Mouse (Mus musculus) kidney, postnatal 10 days (tissue): ENCODE data around the gene Ino80d.
A peak's percentile ranks its signal among the peaks of the same experiment; 100 is the strongest.
"Not testable (repeated sequence)": the region's sequence is repeated elsewhere in the genome, so short reads cannot be mapped to it uniquely, and the experiment has no call there.

Experiments used
- DNase-seq: peaks from one replicate; pipeline ENCODE4 v3.0.0; 2021; ENCODE audit warnings: mixed read lengths

Gene Ino80d

DNA sequence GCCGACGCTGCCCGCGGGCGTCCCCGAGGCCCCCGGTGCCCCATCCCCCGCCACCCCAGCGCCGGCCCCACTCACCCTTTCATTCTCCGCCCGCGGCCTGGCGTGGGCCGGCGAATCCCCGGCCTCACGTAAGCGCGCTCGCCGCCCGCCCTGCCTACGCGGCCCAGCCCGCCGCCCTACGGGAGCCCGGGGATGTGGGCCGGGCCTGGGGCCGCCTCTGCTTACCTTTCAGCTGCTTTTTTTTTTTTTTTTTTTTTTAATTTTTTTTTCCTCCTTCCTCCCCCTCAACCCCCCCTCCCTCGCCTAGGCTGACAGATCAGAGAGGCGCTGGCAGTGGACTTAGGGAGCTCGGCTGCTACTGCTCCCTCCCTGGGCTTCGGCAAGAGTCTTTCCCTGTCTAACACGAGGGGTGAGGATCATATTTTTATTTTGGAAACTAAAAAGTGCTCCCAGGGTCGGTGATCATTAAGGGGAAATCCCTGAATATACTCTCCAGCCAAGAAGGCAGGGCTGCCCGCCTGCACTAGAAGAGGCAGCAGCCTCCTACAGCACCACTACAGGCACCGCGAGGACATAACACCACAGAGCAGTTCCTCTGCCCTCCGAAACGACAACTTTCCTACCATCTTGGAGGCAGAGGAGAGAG lies at the start of gene Ino80d:
TSS of gene Ino80d (minus strand) at position 532 of the 646 bp plus-strand sequence.
- DNase-seq, result peak; percentile 85

DNA sequence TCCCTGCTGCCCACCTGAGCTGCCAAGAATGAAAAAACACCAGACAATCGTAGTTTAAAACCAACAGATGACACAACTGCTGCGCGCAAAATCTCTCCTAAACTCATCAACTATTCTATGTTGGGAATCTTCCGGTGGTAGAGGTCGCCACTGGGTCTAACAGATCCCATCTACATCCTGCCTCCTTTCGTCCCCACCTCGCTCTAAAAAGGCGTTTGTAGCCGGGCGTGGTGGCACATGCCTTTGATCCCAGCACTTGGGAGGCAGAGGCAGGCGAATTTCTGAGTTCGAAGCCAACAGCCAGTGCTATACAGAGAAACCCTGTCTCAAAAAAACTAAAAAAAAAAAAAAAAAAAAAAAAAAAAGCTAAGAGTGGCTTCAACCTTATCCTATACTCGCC lies 25.8 kb upstream of the Ino80d start:
- DNase-seq, result no peak

DNA sequence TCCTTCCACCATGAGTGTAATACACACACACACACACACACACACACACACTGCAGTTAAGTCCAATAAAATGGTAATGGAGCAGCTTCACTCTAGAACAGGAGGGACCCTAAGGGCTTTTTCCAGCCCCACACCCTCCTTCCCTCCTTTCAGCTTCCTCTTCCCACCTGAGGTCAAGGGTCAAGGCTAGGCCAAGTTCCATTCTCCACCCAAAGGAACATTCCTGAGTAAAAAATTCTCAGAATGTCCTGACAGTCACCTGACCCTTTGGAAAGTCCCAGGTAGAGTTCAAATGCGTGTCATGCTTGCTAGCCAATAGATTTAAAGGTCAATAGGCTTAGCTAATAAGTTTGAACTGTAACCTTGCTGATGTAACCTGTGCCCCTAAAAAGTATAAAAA lies 24.1 kb upstream of the Ino80d start:
- DNase-seq, result not testable (repeated sequence)

GRCm38 (mm10) chr1:63137971-63138370 lies 23.5 kb upstream of the Ino80d start:
- DNase-seq, result no peak

DNA sequence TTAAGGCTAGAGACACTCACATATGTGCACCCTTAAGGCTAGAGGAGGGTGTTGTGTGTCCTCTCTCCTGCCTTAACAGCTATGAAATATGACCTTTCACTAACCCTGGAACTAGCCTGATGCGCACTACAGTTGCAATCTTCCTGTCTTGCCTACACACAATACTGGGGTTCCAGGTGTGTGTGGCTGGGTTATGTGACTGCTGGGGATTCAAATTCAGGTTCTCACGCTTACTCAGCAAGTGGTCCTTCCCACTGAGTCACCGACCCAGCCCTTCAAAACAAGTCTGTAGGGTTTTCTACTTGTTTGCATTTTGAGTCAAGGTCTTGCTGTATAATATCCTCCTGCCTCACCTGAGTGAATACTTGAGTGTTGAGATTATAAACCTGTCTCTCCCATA lies 20.1 kb upstream of the Ino80d start:
- no peak for DNase-seq

DNA sequence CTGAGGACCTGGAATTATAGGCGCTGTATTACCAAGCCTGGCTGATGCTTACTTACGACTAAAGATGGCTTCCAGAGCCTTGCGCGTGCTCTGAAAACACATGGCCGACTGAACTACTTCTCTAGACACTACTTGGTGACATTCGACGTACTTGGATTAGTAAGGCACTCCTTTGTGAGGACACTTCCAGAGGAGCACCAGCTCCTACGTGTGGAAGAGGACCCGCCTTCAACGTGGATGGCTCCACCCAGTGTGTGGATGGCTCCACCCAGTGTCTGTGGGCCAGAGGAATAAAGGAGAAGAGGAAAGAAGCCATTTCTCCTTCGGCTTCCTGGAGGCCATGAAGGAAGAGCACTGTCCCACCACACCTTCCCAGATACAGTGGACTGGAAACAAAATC lies 17.3 kb upstream of the Ino80d start:
- no peak for DNase-seq

GRCm38 (mm10) chr1:63130883-63131282 lies 16.4 kb upstream of the Ino80d start:
- DNase-seq, result no peak

DNA sequence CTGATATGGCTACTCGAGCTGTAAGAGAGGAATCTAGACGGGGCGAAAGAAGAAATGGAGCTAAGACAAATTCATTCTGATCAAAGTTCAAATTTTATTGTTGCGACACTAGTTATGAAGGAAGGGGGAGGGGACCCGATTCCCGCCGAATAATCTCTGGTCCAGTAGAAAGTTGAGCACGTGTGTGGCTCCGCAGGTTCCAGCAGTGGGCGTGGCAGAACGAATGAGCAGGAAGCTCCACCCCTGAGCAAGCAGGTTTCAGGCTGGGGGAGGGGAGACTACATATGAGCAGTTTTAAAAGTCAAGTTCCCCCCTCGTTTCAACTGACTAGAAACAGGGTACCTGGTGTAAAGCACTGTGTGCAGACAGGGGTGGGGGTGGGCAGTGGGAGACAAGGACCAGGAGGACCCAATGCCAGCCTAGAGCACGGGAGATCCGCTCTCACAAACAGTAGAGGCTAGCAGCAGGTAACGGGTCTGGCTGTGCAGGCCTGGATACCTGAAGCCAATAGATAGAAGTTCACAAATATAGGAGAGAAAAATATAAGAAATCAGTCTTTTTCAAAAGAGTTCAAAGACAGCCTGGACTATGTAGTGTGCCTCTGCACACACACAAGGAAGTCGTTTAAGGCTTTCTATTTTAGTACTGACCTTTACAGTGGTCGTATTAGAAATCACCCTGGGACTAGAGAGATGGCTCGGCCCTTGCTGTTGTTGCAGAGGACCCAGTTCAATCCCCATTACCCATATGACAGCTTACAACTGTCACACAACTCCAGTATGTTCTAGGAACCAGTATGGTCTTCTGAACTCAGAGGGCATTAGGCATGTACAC lies 15.6 kb upstream of the Ino80d start:
- no peak for DNase-seq

- no peak for DNase-seq
These were observed 14.8 kb upstream of the Ino80d start for GRCm38 (mm10) chr1:63129273-63129672.

DNA sequence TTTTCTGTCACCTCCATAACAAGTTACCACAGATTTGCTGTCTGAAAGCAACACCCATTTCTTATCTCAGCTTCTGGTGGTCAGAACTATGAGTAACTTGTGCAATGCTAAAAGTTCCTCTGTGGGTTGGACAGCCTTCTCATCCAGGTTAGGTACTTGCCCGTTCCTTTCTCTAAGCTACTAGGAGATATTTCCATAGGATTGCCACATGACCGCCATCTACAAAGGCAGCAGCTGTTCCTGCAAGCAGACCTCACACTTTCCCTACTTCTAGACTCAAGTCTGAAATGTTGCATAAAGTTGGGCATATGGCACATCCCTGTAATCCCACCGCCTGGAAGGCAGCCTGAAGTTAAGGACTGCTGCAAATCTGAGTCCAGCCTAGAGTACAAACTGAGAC lies 11.7 kb upstream of the Ino80d start:
- DNase-seq, result no peak

GRCm38 (mm10) chr1:63123823-63124450 lies 9.5 kb upstream of the Ino80d start:
- DNase-seq, result peak; percentile 31

DNA sequence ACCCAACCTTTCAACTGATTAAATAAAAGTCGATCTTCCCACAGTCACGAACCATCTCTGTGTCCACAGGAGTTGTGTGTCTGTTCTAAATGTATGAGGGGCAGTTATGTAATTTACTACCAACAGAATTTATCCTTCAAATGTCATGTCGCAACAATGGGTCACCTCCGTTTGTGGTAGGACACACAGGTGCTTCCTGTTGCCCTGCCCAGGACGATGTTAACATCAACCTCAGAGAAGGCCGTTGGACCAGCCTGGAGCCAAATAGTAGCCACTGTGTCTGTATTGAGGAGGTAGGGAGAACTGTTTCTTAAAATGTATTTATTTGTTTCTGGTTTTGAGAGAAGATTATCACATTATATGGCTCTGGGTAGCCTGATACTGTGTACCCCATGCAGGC lies 7.5 kb upstream of the Ino80d start:
- DNase-seq, result no peak

- DNase-seq, result no peak
These were observed 5.9 kb upstream of the Ino80d start for GRCm38 (mm10) chr1:63120382-63120781.

DNA sequence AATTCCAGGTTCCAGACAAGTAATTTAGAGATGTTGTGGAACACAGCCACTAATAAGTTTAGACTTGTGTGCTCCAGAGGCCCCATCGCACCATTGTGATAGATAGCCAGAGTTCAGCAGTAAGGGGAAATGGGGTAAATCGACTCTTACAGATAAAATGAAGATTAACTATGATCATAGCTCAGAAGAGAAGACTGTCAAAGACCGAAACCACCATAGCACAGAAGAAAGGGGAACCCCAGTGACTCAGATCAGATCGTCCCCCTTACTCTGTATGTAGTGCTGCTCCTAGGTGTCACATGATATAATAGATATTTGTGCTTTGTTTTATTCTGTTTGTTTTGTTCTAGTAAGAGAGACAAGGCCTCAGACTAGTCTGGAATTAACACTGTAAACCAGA lies 5.2 kb upstream of the Ino80d start:
- no peak for DNase-seq

GRCm38 (mm10) chr1:63115540-63115939 lies 1.1 kb upstream of the Ino80d start:
- no peak for DNase-seq

- DNase-seq, result no peak
These were observed 629 bp upstream of the Ino80d start for GRCm38 (mm10) chr1:63115096-63115495.

DNA sequence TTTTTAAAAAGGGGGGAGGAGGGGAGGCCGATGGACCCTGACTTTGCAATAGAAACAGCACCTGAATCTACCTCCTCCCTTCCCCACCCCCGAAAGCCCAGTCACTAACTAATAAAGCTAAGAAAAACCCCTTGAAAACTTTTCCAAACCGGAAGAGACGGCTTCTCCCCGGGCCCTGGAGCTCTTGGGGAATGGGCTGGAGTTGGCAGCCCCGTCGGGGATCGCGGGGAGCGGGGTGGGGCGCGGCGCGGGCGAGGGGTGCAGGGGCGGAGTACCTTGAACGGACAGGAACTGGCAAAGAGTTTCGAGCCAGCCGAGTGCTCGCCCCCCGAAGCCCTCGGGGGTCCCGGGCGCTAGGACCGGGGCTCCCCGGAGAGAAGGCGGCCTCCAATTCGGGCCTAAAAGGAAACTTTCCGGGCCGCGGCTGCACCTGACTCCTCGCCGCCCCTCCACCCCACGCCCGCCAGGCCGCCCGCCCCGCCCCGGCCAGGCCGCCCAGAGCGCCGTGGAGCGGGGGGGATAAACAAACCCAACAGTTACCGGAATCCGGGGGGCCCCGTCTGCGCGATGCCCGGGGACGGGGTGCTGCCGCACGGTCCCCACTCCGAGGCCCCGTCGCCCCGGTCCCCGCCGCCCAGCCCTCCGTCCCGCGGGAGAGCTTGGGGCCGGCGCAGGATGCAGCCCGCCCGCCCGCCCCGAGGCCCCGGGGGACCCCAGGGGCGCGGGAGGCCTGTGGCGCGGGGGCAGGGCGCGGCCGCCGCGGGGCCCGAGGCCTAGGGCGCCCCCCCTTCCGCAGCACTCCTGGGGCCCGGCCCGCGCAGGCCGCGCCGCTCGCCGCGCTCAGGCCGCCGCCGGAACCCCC lies 962 bp downstream of the Ino80d start:
- DNase-seq, result peak; percentile 75

DNA sequence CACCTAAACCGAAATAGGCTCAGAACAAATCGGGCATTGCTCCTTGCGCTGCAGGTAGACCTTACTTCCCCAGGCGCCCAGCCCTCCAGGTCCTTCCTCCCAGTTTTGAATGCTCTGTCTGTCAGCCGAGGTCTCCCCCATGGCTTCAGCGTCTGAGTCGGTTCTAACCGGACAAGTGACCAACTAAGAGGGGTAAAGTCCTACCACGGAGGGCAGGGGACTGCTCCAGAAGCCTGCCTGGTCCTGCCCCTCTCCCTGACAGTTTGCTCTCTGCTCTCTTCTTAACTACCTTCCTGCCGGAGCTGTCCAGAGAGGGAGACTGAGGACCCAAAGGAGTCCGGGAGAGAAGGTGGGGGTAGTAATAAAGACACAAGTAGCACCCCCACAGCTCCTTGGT lies 1.6 kb downstream of the Ino80d start:
- DNase-seq, result peak; percentile 78

- no peak for DNase-seq
These were observed 2.2 kb downstream of the Ino80d start for GRCm38 (mm10) chr1:63112151-63112864.

- DNase-seq, result peak; percentile 57
These were observed 3.8 kb downstream of the Ino80d start for GRCm38 (mm10) chr1:63110536-63111285.

GRCm38 (mm10) chr1:63107614-63108327 lies 6.7 kb downstream of the Ino80d start:
- DNase-seq, result peak; percentile 36
